Mouse (Mus musculus) kidney, adult 11 months (tissue): Measurements from ENCODE around the gene Zmynd15.
"Not testable (repeated sequence)": the region's sequence is repeated elsewhere in the genome, so short reads cannot be mapped to it uniquely, and the experiment has no call there.

Experiments used
- DNase-seq: peaks from one replicate; pipeline ENCODE4 v3.0.0; 2022

Gene Zmynd15

GRCm38 (mm10) chr11:70458688-70459600 is at the start of gene Zmynd15:
Gene Zmynd15 (plus strand): TSS chr11:70459433.
- DNase-seq, result no peak

GRCm38 (mm10) chr11:70409594-70410296 is 49.5 kb upstream of the Zmynd15 start, which contains the start of gene Pelp1:
Gene Pelp1 (minus strand): TSS chr11:70410031.
- DNase-seq, result peak; percentile 82

DNA sequence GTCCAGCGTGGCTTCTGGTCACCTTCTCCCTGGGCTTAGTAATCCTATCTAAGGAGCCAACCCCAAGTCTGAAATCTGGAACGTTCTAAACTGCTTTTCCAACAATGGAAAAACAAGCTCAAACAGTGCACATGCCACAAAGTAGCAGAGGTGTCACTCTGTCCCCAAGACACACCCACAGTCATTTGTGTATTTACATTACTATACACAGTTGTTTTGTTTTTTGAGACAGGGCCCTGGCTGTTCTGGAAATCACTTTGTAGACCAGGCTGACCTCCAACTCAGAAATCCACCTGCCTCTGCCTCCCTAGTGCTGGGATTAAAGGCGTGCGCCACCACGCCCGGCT is 49.0 kb upstream of the Zmynd15 start:
- no peak for DNase-seq

GRCm38 (mm10) chr11:70412591-70412990 is 46.6 kb upstream of the Zmynd15 start:
- DNase-seq, result no peak

DNA sequence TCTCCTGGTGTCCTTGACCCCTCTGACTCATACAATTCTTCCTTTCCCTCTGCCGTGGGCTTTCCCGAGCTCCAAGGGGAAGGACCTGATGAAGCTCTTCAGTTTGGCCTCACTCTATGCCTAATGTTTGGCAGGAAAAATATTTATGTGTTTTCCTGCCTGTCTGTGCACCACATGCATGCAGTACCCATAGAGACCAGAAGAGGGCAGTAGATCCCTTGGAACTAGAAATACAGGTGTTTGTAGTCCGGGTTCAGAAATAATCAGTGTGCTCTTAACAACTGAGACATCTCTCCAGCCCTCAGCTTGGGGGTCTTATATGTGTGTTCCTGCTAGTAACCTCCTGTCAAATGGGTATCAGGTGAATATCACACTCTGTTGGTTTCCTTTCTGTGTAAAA is 45.3 kb upstream of the Zmynd15 start:
- DNase-seq, result peak; percentile 66

- DNase-seq, result no peak
These were observed 41.0 kb upstream of the Zmynd15 start for GRCm38 (mm10) chr11:70418199-70418598.

GRCm38 (mm10) chr11:70419486-70419885 is 39.7 kb upstream of the Zmynd15 start:
- DNase-seq, result no peak

- not testable (repeated sequence) for DNase-seq
These were observed 32.6 kb upstream of the Zmynd15 start for GRCm38 (mm10) chr11:70426598-70426997.

DNA sequence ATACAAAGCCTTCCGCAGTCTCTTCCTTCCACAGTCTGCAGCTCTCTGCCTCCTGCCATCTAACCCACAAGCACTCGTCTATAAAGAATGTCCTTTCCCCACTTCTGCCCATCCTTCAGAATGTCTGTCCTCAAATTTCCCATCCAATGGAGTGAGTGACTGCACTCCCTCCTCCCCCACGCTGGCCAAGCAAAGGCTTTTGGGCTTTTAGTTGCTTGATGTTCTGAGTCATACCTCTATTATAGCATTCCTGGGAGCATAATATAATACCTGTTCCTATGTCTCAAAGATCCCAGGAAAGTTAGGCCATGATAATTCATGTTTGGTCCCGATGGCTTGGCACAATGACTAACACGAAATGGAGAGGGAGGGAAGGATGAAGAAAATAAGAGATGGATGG is 27.7 kb upstream of the Zmynd15 start:
- DNase-seq, result no peak

DNA sequence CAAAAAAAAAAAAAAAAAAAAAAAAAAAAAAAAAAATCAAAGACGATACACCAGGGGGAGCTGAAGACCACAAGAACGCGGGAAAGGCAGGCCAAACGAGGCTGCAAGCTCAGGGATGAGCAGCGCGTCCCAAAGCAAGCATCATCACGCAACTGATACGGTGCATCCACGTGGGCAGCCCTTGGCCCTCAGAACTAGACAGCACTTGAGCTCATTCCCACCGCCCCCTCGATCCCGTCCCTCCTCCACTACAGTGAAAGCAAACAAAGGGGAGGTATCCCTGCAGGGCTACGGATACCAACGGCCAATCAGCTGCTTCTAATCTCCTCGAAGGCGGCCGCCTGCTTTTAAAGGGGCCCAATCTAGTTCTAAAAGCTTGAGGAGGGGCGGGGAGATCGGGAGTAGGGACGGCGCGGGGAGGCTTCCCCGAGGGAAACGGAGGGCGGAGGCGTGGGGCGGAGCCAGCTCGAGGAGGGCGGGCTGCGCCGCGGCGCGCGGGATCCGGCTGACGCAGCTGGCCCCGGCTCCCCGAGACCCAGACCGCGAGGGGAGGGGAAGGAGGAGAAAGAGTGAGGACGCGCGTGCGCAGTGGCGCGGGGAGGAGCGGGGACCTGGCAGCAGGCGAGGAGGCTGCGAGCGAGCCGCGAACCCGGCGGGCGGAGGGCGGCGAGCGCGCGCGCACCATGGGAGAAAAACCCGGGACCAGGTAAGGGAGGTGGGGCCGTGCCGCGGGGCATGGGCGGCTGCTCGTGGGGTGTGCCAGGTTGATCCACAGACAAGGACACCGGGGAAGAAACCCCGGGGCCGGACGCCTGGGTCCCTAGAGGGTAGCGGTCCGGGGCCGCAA is 27.0 kb upstream of the Zmynd15 start, which contains the start of gene Arrb2:
Gene Arrb2 (plus strand): TSS at position 588 of the 847 bp plus-strand sequence.
- peak; percentile 97 for DNase-seq

DNA sequence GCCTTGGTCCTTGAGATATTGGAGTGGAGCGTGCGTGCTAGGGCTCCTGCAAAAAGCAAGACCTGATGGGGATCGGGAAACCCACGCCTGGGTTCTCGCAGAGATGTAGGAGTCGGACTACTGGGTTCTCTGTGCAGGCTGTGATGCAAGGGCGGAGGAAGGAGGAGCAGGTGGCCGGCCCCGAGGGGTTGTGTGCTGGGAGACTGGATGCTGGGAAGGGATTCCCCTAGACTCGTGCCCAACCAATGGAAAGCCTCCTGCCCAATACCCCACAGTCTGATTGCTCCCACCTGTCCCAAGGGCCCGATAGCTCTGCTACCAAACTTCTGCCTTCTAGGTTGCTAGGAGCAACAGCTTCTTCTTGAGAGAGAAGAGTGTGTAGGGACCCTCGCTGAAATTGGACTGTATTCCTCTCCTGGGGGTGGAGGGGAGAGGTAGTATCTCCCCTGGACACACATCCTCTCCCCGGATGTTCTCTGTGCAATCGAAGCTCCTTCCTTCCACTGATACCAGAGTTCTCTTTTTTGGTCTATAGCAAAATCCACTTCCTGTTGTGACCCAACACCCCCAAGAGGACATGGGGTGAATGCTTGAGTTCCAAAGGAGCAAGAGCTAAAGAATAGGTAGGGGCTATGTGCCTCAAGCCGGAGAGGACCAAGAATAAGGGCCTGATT is 26.2 kb upstream of the Zmynd15 start:
- no peak for DNase-seq

DNA sequence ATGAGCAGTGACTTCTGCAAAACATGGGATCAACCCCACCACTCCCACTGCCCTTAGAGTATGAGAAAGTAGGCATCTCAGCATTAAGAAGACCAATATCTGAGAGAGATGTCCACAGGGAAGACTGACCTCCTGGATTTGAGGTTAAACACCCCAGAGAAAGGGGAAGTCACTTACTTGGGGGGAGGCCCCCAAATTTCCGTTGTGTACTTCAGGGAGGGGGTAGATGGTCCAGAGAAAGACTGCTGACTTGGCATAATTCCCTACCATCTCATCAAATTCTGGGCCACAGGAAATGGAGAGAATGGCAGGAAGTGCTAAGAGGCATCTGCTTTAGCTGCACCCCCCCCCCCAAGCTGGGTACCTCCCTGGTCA is 25.7 kb upstream of the Zmynd15 start:
- DNase-seq, result no peak

- no peak for DNase-seq
These were observed 25.3 kb upstream of the Zmynd15 start for GRCm38 (mm10) chr11:70433951-70434350.

DNA sequence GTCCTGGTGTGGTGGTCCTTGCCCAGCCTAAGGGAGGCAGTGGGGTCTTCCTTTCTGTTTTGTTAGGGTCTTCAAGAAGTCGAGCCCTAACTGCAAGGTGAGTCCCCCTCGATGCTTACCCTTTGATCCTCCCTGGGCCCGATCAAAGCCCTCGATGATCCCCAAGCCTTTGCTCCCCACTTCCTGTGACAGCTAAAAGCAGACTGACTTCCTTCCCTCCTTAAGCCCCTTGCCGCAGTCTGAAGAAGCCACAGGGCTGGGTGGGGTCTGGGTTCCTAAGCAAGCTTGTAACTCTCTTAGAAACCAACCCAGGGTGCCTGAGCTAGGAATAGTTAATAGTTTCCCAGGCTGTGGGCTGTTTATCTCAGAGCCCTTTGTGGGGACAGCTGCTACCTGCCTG is 23.8 kb upstream of the Zmynd15 start:
- no peak for DNase-seq

- DNase-seq, result no peak
These were observed 21.8 kb upstream of the Zmynd15 start for GRCm38 (mm10) chr11:70437426-70437825.

DNA sequence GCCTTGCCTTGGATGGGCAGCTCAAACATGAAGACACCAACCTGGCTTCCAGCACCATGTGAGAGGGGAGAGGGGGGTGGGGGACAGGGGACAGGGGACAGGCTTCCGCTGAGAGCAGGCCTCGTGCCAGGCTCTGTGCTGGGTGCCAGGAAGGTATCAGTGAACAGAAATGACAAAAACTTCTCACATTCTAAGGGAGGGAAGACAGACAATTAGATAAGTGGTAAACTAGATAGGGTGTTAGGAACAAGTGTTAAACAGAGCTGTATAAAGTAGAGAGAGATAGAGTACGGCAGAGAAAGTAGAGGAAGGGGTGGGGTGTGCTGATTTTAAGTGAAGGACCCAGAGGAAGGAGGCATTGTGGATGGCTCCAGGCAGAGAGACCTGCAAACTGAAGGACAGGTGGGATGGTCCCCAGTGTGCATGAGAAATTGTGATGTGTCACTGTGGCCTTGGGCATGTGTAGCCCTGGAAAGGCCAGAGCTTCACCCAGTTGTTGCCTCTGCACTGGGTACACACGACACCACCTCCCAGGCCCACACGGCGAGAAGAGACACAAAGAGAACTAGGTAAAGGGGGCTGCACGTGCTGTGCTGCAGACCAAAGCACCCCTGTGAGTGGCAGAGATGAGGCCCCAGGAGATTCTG is 20.4 kb upstream of the Zmynd15 start:
- DNase-seq, result no peak

- no peak for DNase-seq
These were observed 18.6 kb upstream of the Zmynd15 start for GRCm38 (mm10) chr11:70440637-70441036.

DNA sequence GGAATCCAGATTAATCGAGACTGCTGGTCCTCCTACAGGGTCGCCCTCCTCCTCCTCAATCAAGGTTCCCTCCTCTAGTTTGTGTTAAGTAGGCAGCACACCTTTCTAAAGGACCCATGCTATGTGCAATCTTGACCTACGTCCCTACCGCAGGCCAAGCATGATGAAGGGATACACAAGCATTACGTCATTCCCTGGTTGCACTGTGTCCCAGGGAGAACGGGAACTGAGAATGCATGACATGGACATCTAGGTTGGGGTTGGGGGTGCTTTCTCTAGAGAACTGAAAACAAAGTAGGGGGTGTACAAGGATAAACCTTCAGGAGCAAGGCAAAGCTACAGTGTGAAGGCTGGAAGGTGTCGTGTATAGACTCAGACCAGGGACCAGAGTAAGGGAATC is 17.4 kb upstream of the Zmynd15 start:
- no peak for DNase-seq

DNA sequence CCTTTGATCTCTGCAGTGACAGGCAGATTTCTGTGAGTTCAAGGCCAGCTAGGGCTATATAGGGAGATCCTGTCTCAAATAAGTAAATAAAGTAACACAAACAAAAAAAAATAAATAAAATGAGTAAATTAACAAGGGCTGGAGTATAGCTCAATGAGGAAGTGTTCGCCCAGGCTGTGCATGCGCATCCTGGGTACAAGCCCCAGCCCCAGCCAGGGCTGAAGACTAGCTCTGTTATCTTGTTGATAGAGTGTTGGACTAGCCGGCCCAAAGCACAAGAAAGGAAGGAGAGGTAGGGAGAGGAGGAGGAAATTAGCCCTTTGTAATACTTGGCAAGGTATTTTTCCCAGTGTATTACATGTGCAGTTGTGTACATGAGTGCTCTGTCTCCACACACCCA is 15.3 kb upstream of the Zmynd15 start:
- DNase-seq, result no peak

DNA sequence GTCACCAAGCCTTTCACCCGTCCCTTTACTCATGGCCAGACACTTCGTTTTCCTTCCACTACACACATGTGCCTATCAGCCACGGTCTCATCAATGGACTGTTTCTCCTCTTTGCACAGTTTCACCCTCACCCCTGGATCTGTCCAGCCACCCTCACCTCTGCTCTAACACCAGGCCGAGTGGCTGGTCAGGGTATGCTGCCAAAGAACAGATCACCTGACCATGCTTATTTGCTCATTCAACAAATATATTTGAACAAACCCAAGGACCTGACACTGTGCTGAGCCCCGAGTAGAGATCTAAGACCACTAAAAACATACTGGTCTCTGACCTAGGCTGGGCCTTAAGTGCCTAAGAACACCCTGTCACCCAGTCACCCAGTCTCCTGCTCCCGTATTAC is 14.6 kb upstream of the Zmynd15 start:
- no peak for DNase-seq

GRCm38 (mm10) chr11:70446756-70447155 is 12.5 kb upstream of the Zmynd15 start:
- DNase-seq, result no peak

GRCm38 (mm10) chr11:70447373-70447772 is 11.9 kb upstream of the Zmynd15 start:
- no peak for DNase-seq
